Mouse (Mus musculus): ENCODE measurements around the gene Eef1b2. TPM values are rescaled to one million over a fixed set of nuclear protein-coding genes. Genes with fewer than 3 reads are reported as not detected.

The Eef1b2 gene
- polyA plus RNA-seq (2015; fragmentation: Illumina TruSeq; extraction: RNeasy Lipid Tissue Mini Kit (QIAGEN cat#74804); ENCODE audit: insufficient read depth, low replicate concordance), result 2,435 TPM

GRCm38 (mm10) chr1:63176604-63177421 is at the start of gene Eef1b2, which contains the start of gene Ndufs1:
Gene Eef1b2, plus strand, starts transcription at chr1:63176825.
Gene Ndufs1, minus strand, starts transcription at chr1:63176833.

GRCm38 (mm10) chr1:63214271-63214558 is 37.6 kb downstream of the Eef1b2 start, which contains the start of gene Gpr1:
Gene Gpr1, minus strand, starts transcription at chr1:63214543.

Other genes starting within 250 kb of the Eef1b2 start
- gene Ino80d, start 62.2 kb upstream of the Eef1b2 start, polyA plus RNA-seq (2015; fragmentation: Illumina TruSeq; extraction: RNeasy Lipid Tissue Mini Kit (QIAGEN cat#74804); ENCODE audit: insufficient read depth, low replicate concordance), result 31.2 TPM
- 104 TPM for gene Ndufs1, start within 50 bp of the Eef1b2 start, polyA plus RNA-seq (2015; fragmentation: Illumina TruSeq; extraction: RNeasy Lipid Tissue Mini Kit (QIAGEN cat#74804); ENCODE audit: insufficient read depth, low replicate concordance)
- gene Gpr1, start 37.7 kb downstream of the Eef1b2 start, polyA plus RNA-seq (2015; fragmentation: Illumina TruSeq; extraction: RNeasy Lipid Tissue Mini Kit (QIAGEN cat#74804); ENCODE audit: insufficient read depth, low replicate concordance), result not detected
- gene Zdbf2, start 96.4 kb downstream of the Eef1b2 start, polyA plus RNA-seq (2015; fragmentation: Illumina TruSeq; extraction: RNeasy Lipid Tissue Mini Kit (QIAGEN cat#74804); ENCODE audit: insufficient read depth, low replicate concordance), result 0.08 TPM